Mouse (Mus musculus) CD4-positive naive resting alpha-beta T cell, adult 57 days (primary cell): ENCODE measurements around the gene Sf3b4. TPM values are rescaled to one million over a fixed set of nuclear protein-coding genes. Genes with fewer than 3 reads are reported as not detected.

Source experiments
- total RNA-seq: library from RNA; stranded (reverse); gene quantifications from one replicate; pipeline ENCODE4 v1.2.4, GENCODE M21; 2023

The Sf3b4 gene
- 80.5 TPM for total RNA-seq

DNA sequence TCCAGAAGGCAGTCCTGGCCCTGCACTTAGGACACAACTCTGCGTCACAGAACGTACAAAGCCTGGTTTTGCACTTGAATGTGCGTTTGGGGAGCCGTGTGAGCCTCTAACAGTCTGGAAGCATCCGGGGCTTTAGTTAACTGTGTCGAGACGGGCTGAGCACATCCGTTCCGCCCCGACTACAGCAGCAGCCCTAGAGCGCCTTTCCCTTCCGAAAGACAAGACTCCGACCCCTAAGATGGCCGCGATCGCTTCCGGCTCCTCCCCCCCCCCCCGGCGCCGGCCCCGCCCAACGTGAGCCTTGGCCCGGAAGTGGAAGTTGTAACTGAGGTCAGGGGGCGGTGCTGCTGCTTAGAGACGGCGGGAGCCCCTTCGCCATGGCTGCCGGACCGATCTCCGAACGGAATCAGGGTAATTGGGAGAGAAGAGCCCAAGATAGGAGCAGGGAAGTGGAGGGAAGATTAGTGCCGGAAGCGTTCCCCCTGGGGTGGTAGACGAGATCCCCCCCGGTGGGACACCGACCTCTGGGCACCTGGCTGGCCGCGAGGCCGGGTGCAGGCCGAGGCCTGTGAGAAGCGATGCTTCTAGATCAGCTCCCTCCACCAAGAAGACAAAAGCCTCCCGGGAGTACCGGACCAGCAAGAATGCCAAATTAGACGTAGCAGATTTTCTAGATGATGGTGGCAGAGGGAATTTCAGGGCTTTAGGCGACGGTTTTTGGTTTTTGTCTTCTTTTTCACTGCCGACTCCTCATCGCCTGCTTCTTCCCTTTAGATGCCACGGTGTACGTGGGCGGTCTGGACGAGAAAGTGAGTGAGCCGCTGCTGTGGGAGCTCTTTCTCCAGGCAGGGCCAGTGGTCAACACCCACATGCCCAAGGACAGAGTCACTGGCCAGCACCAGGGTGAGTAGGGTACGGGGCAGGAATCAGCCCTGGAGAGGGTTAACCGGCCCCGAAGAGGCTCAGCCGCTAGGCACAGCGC, at the start of gene Sf3b4:
Gene Sf3b4, plus strand, starts transcription at position 136 of the 982 bp plus-strand sequence.

DNA sequence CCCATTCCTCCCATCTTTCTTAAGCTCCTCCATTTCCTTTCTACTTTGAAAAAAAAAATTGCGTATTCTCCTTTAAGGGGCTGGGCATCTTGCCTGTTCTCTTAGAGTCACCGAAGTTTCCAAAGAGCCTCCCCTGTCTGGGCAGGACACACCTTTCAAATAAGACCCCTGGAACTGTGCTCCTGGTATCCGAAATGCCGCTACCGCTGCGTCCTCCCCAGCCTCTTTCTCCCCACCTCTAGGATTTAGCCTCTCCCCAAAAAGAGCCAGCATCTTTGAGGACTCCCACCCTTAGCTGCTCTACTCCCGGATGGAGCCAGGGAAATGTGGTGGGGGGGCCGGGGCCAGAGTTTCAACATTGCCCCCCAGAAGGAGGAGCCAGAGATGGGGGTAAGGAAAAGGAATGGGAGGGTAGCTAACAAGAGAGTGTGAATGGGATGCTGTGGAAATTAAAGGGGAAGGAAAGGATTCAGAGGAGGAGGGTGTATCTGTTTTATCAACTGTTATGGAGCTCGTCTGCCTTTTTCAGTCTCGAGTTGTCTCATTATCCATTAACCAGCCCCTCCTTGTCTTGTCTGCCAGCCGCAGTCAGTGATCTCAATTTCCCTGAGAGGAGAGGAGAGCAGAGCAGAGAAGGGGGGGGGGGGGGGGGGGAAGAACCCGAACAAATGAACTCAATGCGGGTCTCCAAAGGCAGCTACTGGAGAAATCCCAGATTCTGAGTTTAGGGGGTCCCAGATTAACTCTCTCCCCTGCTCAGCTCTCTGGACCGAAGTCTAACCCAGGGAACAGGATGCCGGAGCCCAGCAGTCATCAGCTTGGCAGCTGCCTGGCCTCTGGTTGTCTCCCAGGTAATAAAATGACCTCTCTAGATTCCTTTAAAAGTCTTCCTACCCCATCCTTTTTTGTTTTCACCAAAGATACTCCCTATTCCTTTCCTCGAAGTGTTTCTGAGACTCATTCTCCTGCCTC, 10.0 kb upstream of the Sf3b4 start, which contains the start of gene Mtmr11:
Gene Mtmr11, plus strand, starts transcription at position 136 of the 972 bp plus-strand sequence.

DNA sequence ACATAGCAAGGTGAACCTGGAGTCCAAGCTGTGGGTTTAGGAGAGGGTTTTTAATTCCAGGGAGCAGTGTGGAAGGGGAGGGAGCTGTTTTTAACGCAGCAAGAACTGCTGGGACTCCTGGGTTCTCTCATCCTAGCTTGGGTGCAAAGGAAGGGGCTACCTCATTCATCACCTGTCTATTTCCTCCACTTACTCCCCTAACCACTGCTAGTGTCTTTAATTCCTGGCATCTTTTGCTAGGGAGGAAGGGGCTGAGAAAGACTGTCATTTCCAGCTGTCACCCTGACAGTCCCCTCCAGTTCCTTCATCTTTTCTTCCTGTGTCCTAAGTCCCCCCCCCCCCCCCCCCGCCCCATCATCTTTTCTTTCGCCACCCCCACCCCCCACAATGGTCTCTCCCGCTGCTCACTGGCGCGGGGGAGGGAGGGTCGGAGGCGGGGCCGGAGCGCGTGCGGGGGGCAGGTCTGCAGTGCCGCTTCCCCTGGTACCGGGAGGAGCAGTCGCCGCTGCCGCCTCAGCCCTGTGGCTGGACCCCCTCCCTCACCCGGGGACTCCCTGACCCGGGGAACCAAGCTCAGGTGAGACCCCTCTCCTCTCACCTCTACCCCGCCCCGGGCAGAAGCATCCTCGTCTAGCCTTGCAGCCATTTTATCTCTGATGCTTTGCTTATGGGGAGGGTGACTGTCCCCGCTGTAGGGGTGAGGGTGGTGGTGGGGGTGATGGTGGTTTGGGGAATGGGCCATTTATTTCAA, 8.8 kb downstream of the Sf3b4 start, which contains the start of gene Sv2a:
Gene Sv2a, plus strand, starts transcription at position 425 of the 751 bp plus-strand sequence.

DNA sequence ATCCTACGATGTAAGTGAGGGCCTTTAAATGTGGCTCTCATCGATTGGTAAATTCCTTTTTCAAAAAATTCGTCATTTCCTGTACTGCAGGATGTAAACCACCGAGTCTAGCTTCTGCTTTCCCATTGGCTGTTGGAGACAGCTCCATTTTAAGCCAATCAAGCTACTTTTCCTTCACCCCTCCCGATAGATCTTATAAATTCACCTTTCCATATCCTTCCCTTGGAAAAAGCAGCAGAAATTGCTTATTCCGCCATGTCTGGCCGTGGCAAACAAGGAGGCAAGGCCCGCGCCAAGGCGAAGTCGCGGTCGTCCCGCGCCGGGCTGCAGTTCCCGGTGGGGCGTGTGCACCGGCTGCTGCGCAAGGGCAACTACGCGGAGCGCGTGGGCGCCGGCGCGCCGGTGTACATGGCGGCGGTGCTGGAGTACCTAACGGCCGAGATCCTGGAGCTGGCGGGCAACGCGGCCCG, 47.6 kb downstream of the Sf3b4 start, which contains the start of the genes Bola1 and Hist2h2ab:
Gene Bola1, minus strand, starts transcription at position 49 of the 470 bp plus-strand sequence.
Gene Hist2h2ab, plus strand, starts transcription at position 205 of the 470 bp plus-strand sequence.

DNA sequence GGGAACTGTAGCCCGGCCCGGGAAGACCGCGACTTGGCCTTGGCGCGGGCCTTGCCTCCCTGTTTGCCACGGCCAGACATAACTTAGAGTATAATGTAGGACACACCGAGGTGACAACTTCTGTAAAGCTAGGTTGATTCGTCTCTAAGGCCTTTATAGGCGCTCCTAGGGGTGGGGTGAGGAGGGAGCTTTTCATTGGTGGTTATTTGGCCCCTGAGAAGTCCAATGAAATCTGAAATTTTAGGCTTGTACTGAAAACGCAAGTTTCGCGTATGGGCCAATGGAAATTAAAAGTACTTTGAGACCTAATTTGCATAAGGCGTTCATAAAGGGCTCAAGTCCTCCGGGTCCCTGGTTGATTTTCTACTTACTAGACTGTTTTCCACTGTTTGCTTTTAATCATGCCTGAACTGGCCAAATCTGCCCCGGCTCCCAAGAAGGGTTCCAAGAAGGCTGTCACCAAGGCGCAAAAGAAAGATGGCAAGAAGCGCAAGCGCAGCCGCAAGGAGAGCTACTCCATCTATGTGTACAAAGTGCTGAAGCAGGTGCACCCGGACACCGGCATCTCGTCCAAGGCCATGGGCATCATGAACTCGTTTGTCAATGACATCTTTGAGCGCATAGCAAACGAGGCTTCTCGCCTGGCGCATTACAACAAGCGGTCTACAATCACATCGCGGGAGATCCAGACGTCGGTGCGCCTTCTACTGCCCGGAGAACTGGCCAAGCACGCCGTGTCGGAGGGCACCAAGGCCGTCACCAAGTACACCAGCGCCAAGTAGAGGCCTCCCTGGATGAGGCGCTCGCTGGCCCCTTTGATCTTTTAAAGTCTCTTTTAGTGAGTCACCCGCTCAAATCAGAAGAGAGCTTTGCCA, 48.9 kb downstream of the Sf3b4 start, which contains the start of the genes Hist2h2ac and Hist2h2be:
Gene Hist2h2ac, minus strand, starts transcription at position 116 of the 875 bp plus-strand sequence.
Gene Hist2h2be, plus strand, starts transcription at position 355 of the 875 bp plus-strand sequence.

Other genes with a start within 250 kb of the Sf3b4 start
- gene Anp32e, start 243.1 kb upstream of the Sf3b4 start, total RNA-seq = 98.7 TPM
- 21.9 TPM for gene Plekho1, start 176.3 kb upstream of the Sf3b4 start, total RNA-seq
- 15.1 TPM for gene Vps45, start 113.9 kb upstream of the Sf3b4 start, total RNA-seq
- 20.8 TPM for gene Otud7b, start 67.8 kb upstream of the Sf3b4 start, total RNA-seq
- gene Mtmr11, start 10.3 kb upstream of the Sf3b4 start, total RNA-seq = 0.74 TPM
- 5.0 TPM for gene Sv2a, start 8.8 kb downstream of the Sf3b4 start, total RNA-seq
- gene Bola1, start 47.4 kb downstream of the Sf3b4 start, total RNA-seq = 11.2 TPM
- gene Hist2h2ab, start 47.5 kb downstream of the Sf3b4 start, total RNA-seq = 7.9 TPM
- 55.5 TPM for gene Hist2h2ac, start 48.5 kb downstream of the Sf3b4 start, total RNA-seq
- 2.7 TPM for gene Hist2h2be, start 48.8 kb downstream of the Sf3b4 start, total RNA-seq
- gene Hist2h3c2, start 66.8 kb downstream of the Sf3b4 start, total RNA-seq = 1.7 TPM
- 319 TPM for gene Hist2h2aa2, start 67.9 kb downstream of the Sf3b4 start, total RNA-seq
- 4.3 TPM for gene Hist2h2aa1, start 73.2 kb downstream of the Sf3b4 start, total RNA-seq
- not detected for gene Hist2h3c1, start 74.4 kb downstream of the Sf3b4 start, total RNA-seq
- 40.0 TPM for gene Hist2h4, start 91.0 kb downstream of the Sf3b4 start, total RNA-seq
- 57.8 TPM for gene Hist2h3b, start 96.3 kb downstream of the Sf3b4 start, total RNA-seq
- gene Hist2h2bb, start 97.4 kb downstream of the Sf3b4 start, total RNA-seq = 143 TPM
- gene Fcgr1, start 121.6 kb downstream of the Sf3b4 start, total RNA-seq = 0.77 TPM